Comparison of ENCODE assay signal across 12 mouse cellular contexts in genomic region chr10:53305867-53306266, GRCm38 (mm10). TPM values are rescaled to one million over a fixed set of nuclear protein-coding genes. Genes with fewer than 3 reads are reported as not detected.
DNase-seq lines count a peak whose midpoint lies in the region; ATAC-seq and TF ChIP-seq lines count a peak whose summit lies in the region.
"Had no signal": no experiment of that assay in that cellular context is flagged by ENCODE, and none has a peak within 500 bp of the region (broad histone marks: within the 10 kb centered on the region; RNA-seq: fewer than 3 reads in every experiment).

No protein-coding gene starts in this region.

- no peaks in the 10 kb centered on the region for H3K9me3 ChIP-seq in forebrain, embryonic 13.5 days (replicated peaks)
- H3K9me3 ChIP-seq in forebrain, embryonic 10.5 days, result no peaks in the 10 kb centered on the region
- H3K9me3 ChIP-seq in forebrain, embryonic 16.5 days (ENCODE audit: control insufficient read depth, low read length), result no peaks in the 10 kb centered on the region
- H3K9me3 ChIP-seq: embryonic facial prominence, embryonic 13.5 days; heart, embryonic 13.5 days had no signal

- no peaks in the 10 kb centered on the region for H3K4me1 ChIP-seq in forebrain, embryonic 13.5 days
- H3K4me1 ChIP-seq in forebrain, embryonic 10.5 days, result no peaks in the 10 kb centered on the region
- no peaks in the 10 kb centered on the region for H3K4me1 ChIP-seq in forebrain, embryonic 16.5 days (replicated peaks; ENCODE audit: control insufficient read depth, insufficient read depth, low read length)
- H3K4me1 ChIP-seq: embryonic facial prominence, embryonic 13.5 days; heart, embryonic 13.5 days had no signal

- no peak overlapping the region for H3K27ac ChIP-seq in forebrain, embryonic 13.5 days
- no peak overlapping the region for H3K27ac ChIP-seq in forebrain, embryonic 10.5 days
- H3K27ac ChIP-seq in left cerebral cortex, adult 2 months, result no peak overlapping the region
- H3K27ac ChIP-seq in forebrain, embryonic 16.5 days (ENCODE audit: low read length), result no peak overlapping the region
- H3K27ac ChIP-seq: embryonic facial prominence, embryonic 13.5 days; heart, embryonic 13.5 days; macrophage had no signal

- no peak overlapping the region for H3K9ac ChIP-seq in forebrain, embryonic 13.5 days
- H3K9ac ChIP-seq in forebrain, embryonic 16.5 days (replicated peaks; ENCODE audit: low read depth, low read length), result no peak overlapping the region
- H3K9ac ChIP-seq: embryonic facial prominence, embryonic 13.5 days; heart, embryonic 13.5 days had no signal

- no peak for DNase-seq in forebrain, embryonic 10.5 days (ENCODE audit: extremely low spot score, low spot score)
- DNase-seq in left cerebral cortex, adult 2 months (ENCODE audit: extremely low spot score in 1 of 2, low spot score in 2 of 2), result no peak
- no peak for DNase-seq in left cerebral cortex, postnatal 36 days (ENCODE audit: low spot score in 2 of 2)
- peak; percentile 74 for DNase-seq in retina, postnatal 1 day
- no peak for DNase-seq in heart, postnatal 36 days
- no peak for DNase-seq in left cerebral cortex, adult 8-10 months (ENCODE audit: low spot score in 2 of 2)

- H3K27me3 ChIP-seq in forebrain, embryonic 13.5 days, result no peaks in the 10 kb centered on the region
- no peaks in the 10 kb centered on the region for H3K27me3 ChIP-seq in forebrain, embryonic 10.5 days (ENCODE audit: poor library complexity, severe bottlenecking)
- no peaks in the 10 kb centered on the region for H3K27me3 ChIP-seq in forebrain, embryonic 16.5 days (replicated peaks; ENCODE audit: control insufficient read depth, insufficient read depth, low read length)
- H3K27me3 ChIP-seq: embryonic facial prominence, embryonic 13.5 days; heart, embryonic 13.5 days had no signal

- H3K4me3 ChIP-seq in forebrain, embryonic 13.5 days, result no peak overlapping the region
- H3K4me3 ChIP-seq in forebrain, embryonic 10.5 days, result no peak overlapping the region
- no peak overlapping the region for H3K4me3 ChIP-seq in left cerebral cortex, adult 2 months
- H3K4me3 ChIP-seq in forebrain, embryonic 16.5 days (replicated peaks; ENCODE audit: low read length), result no peak overlapping the region
- H3K4me3 ChIP-seq: embryonic facial prominence, embryonic 13.5 days; heart, embryonic 13.5 days had no signal

- H3K36me3 ChIP-seq in forebrain, embryonic 13.5 days (ENCODE audit: poor library complexity, severe bottlenecking), result no peaks in the 10 kb centered on the region; the same call in 1 of the 2 replicates
- H3K36me3 ChIP-seq in forebrain, embryonic 10.5 days (replicated peaks), result peaks cover 7% of the 10 kb centered on the region
- 0 out of 2 replicates have a peak, but pooled peaks cover 3% of the 10 kb centered on the region for H3K36me3 ChIP-seq in forebrain, embryonic 16.5 days (ENCODE audit: control insufficient read depth, insufficient read depth)
- H3K36me3 ChIP-seq: embryonic facial prominence, embryonic 13.5 days had no signal

- TF ChIP-seq CTCF in left cerebral cortex, adult 2 months (IDR thresholded peaks at IDR 0.05), result peak; percentile 61

- intact Hi-C loops in left cerebral cortex, adult 2 months (cut with DNase I), result loop anchor here (5.0 to 10.0 kb wide), 4 partner anchors 189 to 891 kb away; partner anchors contain the start of genes Nus1 and Slc35f1
- intact Hi-C loops in left cerebral cortex, postnatal 36 days (cut with DNase I), result loop anchor here (10.0 kb wide), 2 partner anchors 191 to 611 kb away; partner anchors contain the start of gene Slc35f1
- intact Hi-C loops in heart, postnatal 36 days (cut with DNase I), result loop anchor here (2.0 to 10.0 kb wide), 3 partner anchors 36 to 771 kb away; no protein-coding TSS in a partner anchor

- peak; percentile 80; the same call in 1 of the 2 replicates for ATAC-seq in forebrain, embryonic 13.5 days
- ATAC-seq in forebrain, embryonic 16.5 days, result peak; percentile 62; the same call in 1 of the 2 replicates
- ATAC-seq: CD4-positive, CD25-positive, alpha-beta regulatory T cell, adult 4 months had no signal

- H3K4me2 ChIP-seq in forebrain, embryonic 13.5 days, result no peak overlapping the region
- H3K4me2 ChIP-seq in forebrain, embryonic 16.5 days (ENCODE audit: low read length), result no peak overlapping the region
- H3K4me2 ChIP-seq: embryonic facial prominence, embryonic 13.5 days; heart, embryonic 13.5 days had no signal

- WGBS in forebrain, embryonic 13.5 days, result 30% methylated on average over 3 of the region's 3 CpGs
- 47% methylated on average over 3 of the region's 3 CpGs for WGBS in forebrain, embryonic 10.5 days
- 28% methylated on average over 3 of the region's 3 CpGs for WGBS in forebrain, embryonic 16.5 days

RNA-seq across cellular contexts. Expression of gene Pln, which starts 31.6 kb away (rescaled TPM):
- 1.3 and 1.4 TPM in 2 replicates for polyA plus RNA-seq in forebrain, embryonic 13.5 days (2015; fragmentation: Nextera tagmentation; extraction: Ambion mirVana)
- polyA plus RNA-seq in forebrain, embryonic 10.5 days (2016; fragmentation: Nextera tagmentation; extraction: Ambion mirVana), result 0.86 and 1.4 TPM in 2 replicates
- total RNA-seq in left cerebral cortex, adult 2 months (2021), result 1 to 10 TPM; 1.4 to 2.1 TPM
- total RNA-seq in left cerebral cortex, postnatal 36 days (2021), result 1 to 10 TPM; 1.8 to 3.3 TPM
- 2.0 and 2.1 TPM in 2 replicates for polyA plus RNA-seq in forebrain, embryonic 16.5 days (2015; fragmentation: Nextera tagmentation; extraction: Ambion mirVana)
- 1,000 to 10,000 TPM; 6,022 to 6,533 TPM for total RNA-seq in heart, postnatal 36 days (2021)
- 1 to 10 TPM; 1.4 to 7.0 (median 3.6) TPM for total RNA-seq in left cerebral cortex, adult 8-10 months (2022)
- polyA plus RNA-seq: macrophage had no signal

Comparison
In these comparisons a context has a peak if more than half of its experiments do, and no peak if none do; other contexts are left out.
1. RNA of gene Pln, which starts 31.6 kb away (total RNA-seq): 6,022 to 6,533 TPM in heart, postnatal 36 days; 1.4 to 7.0 TPM in left cerebral cortex, adult 8-10 months, 1.8 to 3.3 TPM in left cerebral cortex, postnatal 36 days and 1.4 to 2.1 TPM in left cerebral cortex, adult 2 months; every median in the first group is over 100 times any median in the second.